Mouse (Mus musculus) midbrain, embryonic 14.5 days (tissue): ENCODE data around the gene Dnm2. TPM values are rescaled to one million over a fixed set of nuclear protein-coding genes. Genes with fewer than 3 reads are reported as not detected.
"Not testable (repeated sequence)": the region's sequence is repeated elsewhere in the genome, so short reads cannot be mapped to it uniquely, and the experiment has no call there.

Experiments
- ATAC-seq: fragments of 200-750 bp; cut with Nextera tagmentation; 2 replicates; pipeline ENCODE4 v1.8.0; 2017; ENCODE audit warnings: moderate number of reproducible peaks, moderate library complexity; ENCODE audit not compliant: low FRiP score, low TSS enrichment
- DNase-seq: peaks from one replicate; pipeline ENCODE4 v3.0.0-alpha.2; 2015
- H3K27ac ChIP-seq: fragments of 300-500 bp; sonication (generic); replicated peaks from 2 replicates; pipeline ENCODE4 v1.5.1; 2014; ENCODE audit warnings: mild to moderate bottlenecking, low read depth, low read length, moderate library complexity
- H3K27me3 ChIP-seq: fragments of 300-500 bp; sonication (generic); 2 replicates; pipeline ENCODE4 v1.6.1; 2014; ENCODE audit warnings: low read length, control low read depth, mixed read lengths; ENCODE audit not compliant: control insufficient read depth, insufficient read depth
- H3K36me3 ChIP-seq: fragments of 300-500 bp; sonication (generic); 2 replicates; pipeline ENCODE4 v1.6.1; 2014; ENCODE audit warnings: low read length, control low read depth; ENCODE audit not compliant: control insufficient read depth, insufficient read depth
- H3K4me1 ChIP-seq: fragments of 300-500 bp; sonication (generic); 2 replicates; pipeline ENCODE4 v1.6.1; 2014; ENCODE audit warnings: mild to moderate bottlenecking, antibody characterized with exemption, low read length, control low read depth; ENCODE audit not compliant: control insufficient read depth, insufficient read depth
- H3K4me2 ChIP-seq: fragments of 300-500 bp; sonication (generic); 2 replicates; pipeline ENCODE4 v1.6.1; 2014; ENCODE audit warnings: mild to moderate bottlenecking, low read length, moderate library complexity
- H3K4me3 ChIP-seq: fragments of 300-500 bp; sonication (generic); replicated peaks from 2 replicates; pipeline ENCODE4 v1.5.1; 2014; ENCODE audit warnings: low read depth, low read length
- H3K9ac ChIP-seq: fragments of 300-500 bp; sonication (generic); replicated peaks from 2 replicates; pipeline ENCODE4 v1.6.1; 2014; ENCODE audit warnings: mild to moderate bottlenecking, low read length, moderate library complexity
- H3K9me3 ChIP-seq: fragments of 300-500 bp; sonication (generic); 2 replicates; pipeline ENCODE4 v1.6.1; 2016; ENCODE audit warnings: low read length, control low read depth, mixed read lengths; ENCODE audit not compliant: control insufficient read depth
- WGBS: fragments of 180-500 bp; shearing (Covaris S2); extraction: QIAGEN DNeasy Blood & Tissue Kit; methylation state at CpG from one replicate; pipeline ENCODE4 v1.1.7; 2014; 5-methylcytosine and 5-hydroxymethylcytosine counted together
- polyA plus RNA-seq: library from polyadenylated mRNA; unstranded; fragments of >200 nt; fragmentation: Nextera tagmentation; extraction: Ambion mirVana; gene quantifications from 2 replicates; pipeline ENCODE4 v1.2.1, GENCODE M21; 2014

The Dnm2 gene
- polyA plus RNA-seq, 1 experiment from 2014 or later: 54.5 TPM

DNA sequence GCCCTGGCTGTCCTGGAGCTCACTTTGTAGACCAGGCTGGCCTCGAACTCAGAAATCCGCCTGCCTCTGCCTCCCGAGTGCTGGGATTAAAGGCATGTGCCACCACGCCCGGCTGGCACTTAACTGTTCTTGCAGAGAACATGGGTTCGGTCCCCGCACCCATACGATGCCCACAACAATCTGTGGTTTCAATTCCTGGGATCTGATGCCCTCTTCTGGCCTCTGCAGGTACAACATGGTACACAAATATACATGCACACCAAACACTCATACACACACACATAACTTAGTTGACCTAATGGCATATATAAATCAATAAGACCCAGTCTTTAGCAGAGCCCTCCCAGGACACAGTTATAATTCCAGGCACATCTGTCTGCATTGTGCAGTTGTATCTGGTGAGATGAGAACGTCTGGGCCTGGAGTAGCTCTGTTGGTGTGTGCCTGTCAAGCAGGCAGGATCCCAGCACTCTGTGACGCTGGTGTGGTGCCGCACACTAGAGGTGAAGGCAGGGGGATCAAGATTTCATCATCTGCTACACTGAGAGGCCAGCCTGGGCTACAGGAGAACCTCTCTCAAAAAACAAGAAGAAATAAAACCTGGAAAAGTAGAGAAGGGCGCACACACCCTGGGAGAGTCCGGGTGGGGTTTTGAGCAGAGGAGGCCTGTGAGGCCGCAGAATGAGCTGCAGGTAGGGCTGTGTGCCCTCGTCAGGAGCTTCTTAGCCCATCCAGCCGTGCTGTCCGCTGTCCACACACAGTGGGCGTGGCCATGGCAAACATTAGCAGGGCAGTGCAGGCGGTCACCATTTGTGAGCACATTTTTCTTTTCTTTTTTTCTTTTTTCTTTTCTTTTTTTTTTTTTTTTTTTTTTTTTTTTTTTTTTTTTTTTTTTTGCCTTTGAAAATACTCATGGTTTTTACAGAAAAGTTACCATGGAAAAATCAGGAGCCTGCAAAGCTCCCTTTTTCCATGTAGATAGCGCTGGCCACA lies 44.6 kb downstream of the Dnm2 start:
- Histone ChIP-seq H3K4me3 (no peak overlapping the region), H3K27ac (no peak overlapping the region), H3K36me3 (peaks cover 72% of the 10 kb centered on the region), H3K4me2 (no peak overlapping the region), H3K9ac (no peak overlapping the region), H3K27me3 (no peaks in the 10 kb centered on the region), H3K4me1 (no peaks in the 10 kb centered on the region), H3K9me3 (no peaks in the 10 kb centered on the region)
- WGBS: 89% methylated on average over 20 of the region's 20 CpGs
- no peak for ATAC-seq
- DNase-seq: peak; percentile 41

DNA sequence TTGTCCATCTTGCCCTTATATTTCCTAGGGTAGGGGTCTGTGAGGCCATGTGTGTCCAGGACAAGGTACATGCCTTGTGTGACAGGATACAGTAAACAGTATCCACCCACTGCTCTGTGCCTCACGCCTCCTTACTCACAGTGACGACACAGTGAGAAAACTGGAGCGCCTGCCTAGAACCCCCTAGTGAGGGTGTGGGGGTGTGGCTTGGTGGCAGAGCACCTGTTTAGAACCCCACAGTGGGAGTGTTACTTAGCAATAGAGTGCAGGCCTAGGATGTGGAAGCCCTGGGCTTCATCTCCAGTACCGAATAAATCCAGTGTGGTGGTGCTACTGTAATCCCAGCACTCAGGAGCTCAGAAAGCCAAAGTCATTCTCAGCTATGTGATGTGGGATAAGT lies 48.2 kb downstream of the Dnm2 start:
- WGBS: 97% methylated on average over 4 of the region's 4 CpGs
- H3K27ac ChIP-seq: no peak overlapping the region
- peaks cover 92% of the 10 kb centered on the region for H3K36me3 ChIP-seq
- H3K4me2 ChIP-seq: no peak overlapping the region
- DNase-seq (no peak), ATAC-seq (no peak)
- no peak overlapping the region for H3K4me3 ChIP-seq
- H3K9ac ChIP-seq: no peak overlapping the region
- no peaks in the 10 kb centered on the region for H3K27me3 ChIP-seq
- H3K4me1 ChIP-seq: no peaks in the 10 kb centered on the region
- no peaks in the 10 kb centered on the region for H3K9me3 ChIP-seq

GRCm38 (mm10) chr9:21477707-21478106 lies 53.0 kb downstream of the Dnm2 start:
- no peaks in the 10 kb centered on the region for H3K4me1 ChIP-seq
- DNase-seq (no peak), ATAC-seq (no peak)
- H3K9me3 ChIP-seq: no peaks in the 10 kb centered on the region
- no peak overlapping the region for H3K9ac ChIP-seq
- H3K36me3 ChIP-seq: peaks cover 94% of the 10 kb centered on the region
- H3K4me3 ChIP-seq: no peak overlapping the region
- no peaks in the 10 kb centered on the region for H3K27me3 ChIP-seq
- WGBS: 98% methylated on average over 6 of the region's 6 CpGs
- no peak overlapping the region for H3K4me2 ChIP-seq
- H3K27ac ChIP-seq: no peak overlapping the region

DNA sequence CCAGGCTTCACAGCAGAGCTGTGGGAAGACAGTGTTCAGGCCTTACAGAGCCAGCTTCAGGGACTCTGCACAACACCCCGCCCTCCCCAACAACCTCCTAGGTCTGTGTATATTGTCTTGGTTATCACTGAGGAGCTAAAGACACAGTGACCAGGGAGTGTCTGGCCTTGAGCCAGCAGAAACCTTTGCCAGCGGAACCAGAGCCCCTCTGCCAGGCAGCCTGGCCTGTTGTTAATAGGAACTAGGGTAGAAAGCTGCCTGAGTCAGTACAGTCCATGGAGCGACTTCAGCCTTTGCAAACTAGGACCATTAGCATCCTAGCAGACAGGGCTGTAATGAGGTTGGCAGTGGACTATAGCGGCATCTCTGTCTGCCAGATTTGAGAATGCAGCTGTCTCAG lies 59.4 kb downstream of the Dnm2 start:
- peak; percentile 8 for DNase-seq
- Histone ChIP-seq H3K4me2 (no peak overlapping the region), H3K9me3 (no peaks in the 10 kb centered on the region), H3K4me3 (no peak overlapping the region), H3K9ac (no peak overlapping the region), H3K36me3 (peaks cover 73% of the 10 kb centered on the region), H3K4me1 (no peaks in the 10 kb centered on the region), H3K27me3 (no peaks in the 10 kb centered on the region), H3K27ac (no peak overlapping the region)
- 88% methylated on average over 4 of the region's 4 CpGs for WGBS
- ATAC-seq: no peak

DNA sequence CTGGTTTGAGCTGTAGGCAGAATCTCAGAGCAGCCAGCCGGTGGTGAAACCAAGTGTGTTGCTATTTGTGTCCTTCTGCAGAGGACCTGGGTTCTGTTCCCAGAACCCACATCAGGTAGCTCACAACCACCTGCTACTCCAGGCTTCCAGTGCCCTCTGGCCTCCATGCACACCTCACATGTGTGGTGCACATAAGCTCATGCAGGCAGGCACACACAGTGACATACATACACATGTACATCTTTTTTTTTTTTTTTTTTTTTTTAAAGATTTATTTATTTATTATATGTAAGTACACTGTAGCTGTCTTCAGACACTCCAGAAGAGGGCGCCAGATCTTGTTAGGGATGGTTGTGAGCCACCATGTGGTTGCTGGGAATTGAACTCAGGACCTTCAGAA lies 63.5 kb downstream of the Dnm2 start:
- H3K4me2 ChIP-seq, H3K4me3 ChIP-seq, DNase-seq, H3K9me3 ChIP-seq, H3K9ac ChIP-seq, H3K27me3 ChIP-seq, ATAC-seq, H3K27ac ChIP-seq, H3K4me1 ChIP-seq: not testable (repeated sequence)
- H3K36me3 ChIP-seq: peaks cover 42% of the 10 kb centered on the region
- 91% methylated on average over 1 of the region's 2 CpGs for WGBS

DNA sequence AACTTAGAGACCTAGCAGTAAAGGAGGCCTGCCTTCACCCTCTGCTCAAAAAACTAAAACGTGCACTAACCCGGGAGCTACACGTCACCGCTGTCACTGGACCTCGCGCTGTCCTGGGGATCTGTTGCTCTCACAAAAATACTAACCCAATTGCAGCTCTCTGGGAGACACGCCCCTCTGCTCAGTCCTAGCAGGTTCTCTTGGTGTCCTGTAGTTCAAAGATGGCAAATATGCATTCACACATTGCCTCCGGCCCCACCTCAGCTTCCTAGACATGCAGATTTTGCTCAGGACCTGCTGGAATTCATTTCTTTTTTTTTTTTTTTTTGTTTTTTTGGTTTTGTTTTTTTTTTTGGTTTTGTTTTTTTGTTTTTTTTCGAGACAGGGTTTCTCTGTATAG lies 66.0 kb downstream of the Dnm2 start:
- no peak overlapping the region for H3K9ac ChIP-seq
- WGBS: 93% methylated on average over 9 of the region's 9 CpGs
- no peak overlapping the region for H3K27ac ChIP-seq
- no peak overlapping the region for H3K4me3 ChIP-seq
- DNase-seq: no peak
- no peaks in the 10 kb centered on the region for H3K9me3 ChIP-seq
- no peak overlapping the region for H3K4me2 ChIP-seq
- H3K4me1 ChIP-seq: no peaks in the 10 kb centered on the region
- no peak for ATAC-seq
- H3K36me3 ChIP-seq: peaks cover 26% of the 10 kb centered on the region
- H3K27me3 ChIP-seq: no peaks in the 10 kb centered on the region

- Histone ChIP-seq H3K4me1 (no peaks in the 10 kb centered on the region), H3K27me3 (no peaks in the 10 kb centered on the region), H3K9me3 (no peaks in the 10 kb centered on the region), H3K27ac (no peak overlapping the region), H3K4me3 (no peak overlapping the region), H3K4me2 (no peak overlapping the region), H3K36me3 (peaks cover 21% of the 10 kb centered on the region), H3K9ac (no peak overlapping the region)
- DNase-seq (no peak), ATAC-seq (no peak)
- 48% methylated on average over 2 of the region's 2 CpGs for WGBS
These were observed 69.2 kb downstream of the Dnm2 start for GRCm38 (mm10) chr9:21493907-21494306.

DNA sequence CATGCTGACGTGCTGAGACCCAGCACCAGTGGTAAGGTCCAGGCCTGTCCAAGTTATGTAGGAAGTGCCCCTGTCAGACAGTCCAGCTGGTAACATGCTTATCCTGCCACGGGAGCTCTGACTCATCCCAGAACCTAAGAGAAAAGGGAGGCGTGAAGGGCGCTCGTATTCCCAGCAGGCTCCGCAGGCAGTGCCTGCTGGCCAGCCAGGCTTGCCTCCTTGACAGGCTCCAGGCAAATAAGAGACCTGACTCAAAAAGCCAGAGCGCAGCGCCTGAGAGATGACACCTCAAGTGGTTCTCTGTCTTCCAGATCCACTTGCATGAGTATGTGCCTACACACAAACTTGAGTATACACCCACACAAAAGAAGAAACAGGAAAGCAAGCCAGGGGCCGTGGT lies 70.0 kb downstream of the Dnm2 start:
- no peaks in the 10 kb centered on the region for H3K27me3 ChIP-seq
- DNase-seq (no peak), ATAC-seq (no peak)
- no peak overlapping the region for H3K27ac ChIP-seq
- peaks cover 28% of the 10 kb centered on the region for H3K36me3 ChIP-seq
- WGBS: 85% methylated on average over 9 of the region's 9 CpGs
- H3K9me3 ChIP-seq: no peaks in the 10 kb centered on the region
- H3K9ac ChIP-seq: no peak overlapping the region
- H3K4me3 ChIP-seq: no peak overlapping the region
- no peak overlapping the region for H3K4me2 ChIP-seq
- no peaks in the 10 kb centered on the region for H3K4me1 ChIP-seq
